Mouse (Mus musculus): ENCODE results near the gene Odf2l.

Gene Odf2l

GRCm38 (mm10) chr3:145118254-145119001, at the start of gene Odf2l:
Gene Odf2l, plus strand, starts transcription at chr3:145118588.
- DNase-seq (ENCODE audit: low read depth, low spot score), result peak; percentile 87

DNA sequence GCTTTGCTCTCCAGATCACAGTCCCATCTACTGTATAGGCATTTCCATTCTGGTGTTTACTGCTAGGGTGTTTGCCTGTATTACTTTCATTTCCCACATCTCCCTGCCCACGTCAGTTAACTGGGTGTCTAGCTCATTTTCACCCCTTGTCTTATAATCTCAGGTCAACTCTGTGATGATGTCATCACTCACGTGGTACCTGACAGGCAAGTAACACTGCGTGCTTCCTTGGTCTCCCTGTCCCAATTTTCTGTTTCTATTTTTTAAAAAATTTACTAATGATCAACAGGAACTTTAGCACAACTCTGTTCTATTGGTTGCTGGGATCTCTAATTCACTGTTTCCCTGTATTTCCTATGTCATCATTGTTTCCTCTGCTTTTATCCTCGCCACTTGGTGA, 49.4 kb upstream of the Odf2l start:
- DNase-seq (ENCODE audit: low read depth, low spot score), result no peak

- DNase-seq (ENCODE audit: low read depth, low spot score), result no peak
Observed at GRCm38 (mm10) chr3:145072339-145072738, 46.0 kb upstream of the Odf2l start.

DNA sequence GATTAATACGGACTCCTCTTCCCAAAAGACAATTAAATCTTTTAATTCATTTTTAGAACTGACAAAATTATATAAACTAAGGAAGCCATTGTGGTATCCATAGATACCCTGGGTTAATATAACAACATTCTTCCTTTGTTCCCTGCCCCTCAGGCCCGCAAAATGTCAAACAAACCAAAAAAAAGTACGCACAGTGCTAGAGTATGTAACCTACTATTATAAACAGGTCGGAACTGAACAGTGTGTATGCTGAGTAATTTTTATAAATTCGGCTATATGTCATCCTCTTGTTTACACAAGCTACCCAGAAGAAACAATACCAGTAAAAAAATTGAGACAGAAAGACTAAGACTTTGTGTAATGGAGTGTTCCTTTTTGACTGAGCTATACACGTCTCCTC, 40.0 kb upstream of the Odf2l start:
- no peak for DNase-seq (ENCODE audit: low read depth, low spot score)

DNA sequence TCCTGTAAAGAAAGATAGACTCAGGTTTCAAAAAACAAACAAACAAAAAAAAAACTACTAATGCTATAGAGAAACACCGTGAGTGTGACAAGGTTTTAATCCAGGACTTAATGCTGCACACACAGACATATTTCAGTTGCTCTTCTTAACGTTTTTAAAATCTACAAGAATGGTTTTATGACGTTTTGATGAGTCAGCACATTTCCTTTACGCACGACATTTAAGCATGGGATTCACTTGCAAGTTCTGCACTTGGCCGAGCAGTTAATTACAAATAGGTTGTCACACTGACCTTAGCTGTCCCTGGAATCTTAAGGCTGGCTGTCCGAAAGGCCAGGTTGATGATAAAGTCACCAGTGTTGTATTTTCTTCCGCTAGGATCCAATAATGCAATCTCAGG, 37.5 kb upstream of the Odf2l start:
- no peak for DNase-seq (ENCODE audit: low read depth, low spot score)

DNA sequence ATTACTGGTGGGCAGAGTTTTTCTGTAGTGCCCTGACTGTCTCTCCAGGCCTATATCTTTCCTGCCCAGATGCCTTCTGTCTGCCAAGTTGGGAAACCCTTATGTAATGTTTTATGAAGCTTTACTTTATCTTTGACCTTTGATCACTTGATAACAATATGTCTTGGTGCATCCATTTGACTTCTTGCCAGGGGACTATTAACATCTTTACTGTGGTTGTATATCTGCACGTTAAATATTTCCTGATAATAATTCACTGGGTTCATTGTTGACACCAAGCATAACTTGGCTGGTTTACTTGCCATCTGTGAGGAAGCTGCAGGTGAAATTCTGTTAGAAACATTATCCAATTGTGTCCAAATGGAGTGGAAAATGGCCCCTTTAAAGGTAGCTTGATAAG, 35.3 kb upstream of the Odf2l start:
- DNase-seq (ENCODE audit: low read depth, low spot score), result no peak

- DNase-seq (ENCODE audit: low read depth, low spot score), result no peak
Observed at GRCm38 (mm10) chr3:145086180-145086579, 32.2 kb upstream of the Odf2l start.

DNA sequence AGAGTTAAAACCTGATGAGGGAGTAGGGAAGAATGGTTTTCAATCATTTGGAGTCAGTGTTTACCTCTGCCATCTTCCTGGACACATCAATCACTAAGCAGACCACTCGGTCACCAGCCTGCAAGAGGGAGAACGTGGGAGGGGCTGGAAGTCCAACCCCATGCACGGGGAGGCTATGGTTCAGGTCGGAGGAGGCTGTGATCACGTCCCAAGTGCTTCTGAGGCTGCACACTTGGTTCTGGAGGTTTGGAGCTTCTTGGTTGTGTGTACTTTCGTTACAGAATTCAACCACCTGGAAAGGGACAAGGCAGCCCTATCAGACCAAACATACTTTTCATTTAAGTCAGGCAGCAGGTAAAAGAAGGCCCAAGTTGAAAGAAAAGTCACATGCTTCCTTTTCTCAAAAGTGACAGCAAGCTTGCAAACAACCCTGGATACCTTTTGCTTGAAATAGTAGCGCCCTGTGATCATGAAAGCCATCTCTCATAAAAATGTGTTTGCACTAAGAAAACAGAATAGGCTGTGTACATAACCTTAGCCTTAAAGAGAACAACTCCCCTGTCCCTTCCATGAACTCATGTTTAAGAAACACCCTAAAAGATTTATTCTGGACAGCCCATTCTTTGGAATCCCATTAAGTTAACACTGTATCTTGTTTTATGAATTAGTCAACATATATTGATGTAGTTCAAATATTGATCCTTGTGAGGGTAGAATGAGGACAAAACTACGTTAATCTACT, 30.4 kb upstream of the Odf2l start:
- no peak for DNase-seq (ENCODE audit: low read depth, low spot score)

GRCm38 (mm10) chr3:145099291-145099690, 19.1 kb upstream of the Odf2l start, which contains the start of gene Clca2:
Gene Clca2, minus strand, starts transcription at chr3:145099443.
- DNase-seq (ENCODE audit: low read depth, low spot score), result no peak

GRCm38 (mm10) chr3:145101891-145102555, 16.4 kb upstream of the Odf2l start:
- DNase-seq (ENCODE audit: low read depth, low spot score), result no peak

DNA sequence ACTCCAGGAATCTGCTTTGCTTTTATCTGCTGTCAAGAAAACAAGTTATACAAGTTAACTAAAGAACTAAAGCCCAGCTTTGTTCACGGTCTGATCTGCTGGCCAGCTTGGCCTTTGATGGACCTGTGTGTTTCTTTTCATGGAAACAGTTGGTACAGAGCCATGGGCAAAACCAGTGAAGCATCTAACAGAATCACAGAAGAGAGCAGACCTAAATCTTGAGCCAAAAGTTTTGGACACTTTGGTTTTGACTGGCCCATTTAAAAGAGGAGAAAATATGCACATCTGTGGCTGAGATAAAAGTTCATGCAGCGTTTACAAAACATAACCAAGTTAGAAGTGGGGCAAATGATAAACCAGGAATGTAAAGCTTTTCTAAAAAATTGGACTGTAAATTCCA, 15.1 kb upstream of the Odf2l start:
- DNase-seq (ENCODE audit: low read depth, low spot score), result no peak

- no peak for DNase-seq (ENCODE audit: low read depth, low spot score)
Observed at GRCm38 (mm10) chr3:145103770-145104169, 14.6 kb upstream of the Odf2l start.

GRCm38 (mm10) chr3:145105076-145105772, 13.2 kb upstream of the Odf2l start:
- no peak for DNase-seq (ENCODE audit: low read depth, low spot score)

DNA sequence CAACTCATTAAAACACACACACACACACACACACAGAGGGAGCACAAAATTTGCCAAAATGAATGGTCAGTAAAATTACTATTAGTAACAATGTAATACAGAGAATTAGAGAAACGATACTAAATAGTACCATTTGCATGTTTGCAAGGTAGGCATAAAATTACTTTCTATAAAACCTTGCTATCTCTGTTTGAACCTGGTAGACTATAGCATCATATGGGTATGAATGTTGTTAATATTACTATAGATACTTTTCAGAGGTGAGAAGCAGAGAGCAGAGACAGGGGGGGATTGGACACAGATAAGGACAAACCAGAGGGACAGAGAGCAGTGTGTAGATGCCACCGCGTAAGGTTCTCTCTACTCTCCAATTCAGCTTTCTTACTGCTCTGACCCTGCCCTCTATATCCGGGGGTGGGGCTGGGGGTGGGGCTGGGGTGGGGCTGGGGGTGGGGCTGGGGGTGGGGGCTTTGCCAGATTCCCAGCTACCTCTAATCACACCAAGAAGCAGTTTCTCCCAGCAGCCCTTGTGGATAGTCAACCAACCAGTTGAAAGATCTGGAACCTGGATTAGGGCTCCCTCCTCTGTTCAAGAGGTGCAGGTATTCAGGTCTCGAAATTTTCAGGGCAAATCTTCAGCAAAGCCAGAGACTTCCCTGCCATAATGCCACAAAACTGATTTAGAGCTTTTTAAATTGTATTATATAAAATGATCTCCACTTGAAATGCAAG, 12.4 kb upstream of the Odf2l start:
- DNase-seq (ENCODE audit: low read depth, low spot score), result no peak

DNA sequence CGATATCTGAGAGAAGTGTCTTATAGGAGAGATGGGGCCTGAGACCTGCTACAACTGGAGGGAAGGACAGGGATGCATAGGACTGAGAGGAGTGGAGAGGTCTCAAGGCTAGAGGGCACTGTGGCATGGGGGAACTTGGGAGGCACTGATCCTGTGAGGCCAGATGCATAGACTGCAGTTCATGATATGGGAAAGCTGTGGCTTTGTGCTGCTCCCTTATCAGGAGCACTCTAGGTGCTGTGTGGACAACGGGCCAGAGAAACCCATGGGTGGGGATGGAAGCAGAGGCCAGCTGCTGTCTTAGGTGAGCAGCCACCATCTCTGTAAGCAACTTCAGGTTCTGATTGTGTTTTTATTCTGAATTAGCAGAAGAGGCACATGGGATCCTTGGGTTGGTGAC, 3.2 kb upstream of the Odf2l start:
- DNase-seq (ENCODE audit: low read depth, low spot score), result no peak

DNA sequence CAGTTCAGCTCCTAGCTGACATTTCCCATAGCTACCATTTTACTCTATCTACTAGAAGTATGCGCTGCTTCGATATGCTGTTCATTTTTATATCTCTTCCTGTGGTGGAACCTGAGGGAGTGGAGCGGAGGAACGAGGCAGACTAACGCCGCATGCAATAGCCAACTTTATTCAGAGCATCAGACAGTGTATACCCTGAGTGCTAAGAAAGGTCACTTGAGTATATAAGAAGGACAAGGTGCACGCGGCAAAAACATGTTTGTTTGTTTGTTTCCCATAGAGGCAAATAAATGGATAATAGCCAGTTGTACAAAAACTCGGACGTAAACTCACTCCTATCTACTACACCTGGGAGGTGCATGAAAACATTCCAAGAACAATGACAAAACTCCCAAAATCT, 751 bp upstream of the Odf2l start:
- DNase-seq (ENCODE audit: low read depth, low spot score), result no peak

DNA sequence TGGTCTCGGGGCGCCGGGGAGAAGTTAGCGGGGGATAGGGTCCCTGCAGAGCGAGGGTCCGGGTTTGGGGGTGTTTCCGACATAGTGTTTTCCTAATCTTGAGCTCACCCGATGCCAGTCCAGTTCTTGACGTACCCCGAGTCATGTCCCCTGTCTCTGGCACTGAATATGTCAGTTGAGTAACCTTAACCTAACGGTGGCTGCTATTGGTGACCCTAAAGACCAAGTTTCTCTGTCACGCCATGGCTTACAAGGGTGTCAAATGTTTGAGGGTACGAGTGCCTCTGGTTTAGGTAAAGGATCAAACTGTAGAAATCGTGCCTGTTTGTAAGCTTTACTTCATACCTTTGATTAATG, 592 bp downstream of the Odf2l start:
- no peak for DNase-seq (ENCODE audit: low read depth, low spot score)

DNA sequence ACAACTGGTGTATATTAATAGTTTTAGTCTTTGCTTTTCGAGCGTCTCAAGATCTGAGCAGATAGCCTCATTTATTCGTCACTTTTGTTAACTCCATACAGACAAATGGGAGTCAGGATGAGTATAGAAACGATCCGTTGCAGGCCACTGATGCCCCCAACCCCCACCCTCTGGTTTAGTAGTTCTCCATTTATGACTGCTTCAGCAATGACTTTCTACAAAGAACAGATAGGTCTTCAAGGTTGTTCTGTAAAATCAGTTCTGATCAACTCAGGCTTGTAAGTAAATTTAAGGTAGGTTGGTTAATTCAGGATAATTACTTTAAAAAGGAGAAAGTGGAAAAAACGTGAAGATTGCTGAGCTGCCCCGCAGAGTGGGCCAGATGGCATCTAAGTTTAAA, 1.0 kb downstream of the Odf2l start:
- no peak for DNase-seq (ENCODE audit: low read depth, low spot score)

DNA sequence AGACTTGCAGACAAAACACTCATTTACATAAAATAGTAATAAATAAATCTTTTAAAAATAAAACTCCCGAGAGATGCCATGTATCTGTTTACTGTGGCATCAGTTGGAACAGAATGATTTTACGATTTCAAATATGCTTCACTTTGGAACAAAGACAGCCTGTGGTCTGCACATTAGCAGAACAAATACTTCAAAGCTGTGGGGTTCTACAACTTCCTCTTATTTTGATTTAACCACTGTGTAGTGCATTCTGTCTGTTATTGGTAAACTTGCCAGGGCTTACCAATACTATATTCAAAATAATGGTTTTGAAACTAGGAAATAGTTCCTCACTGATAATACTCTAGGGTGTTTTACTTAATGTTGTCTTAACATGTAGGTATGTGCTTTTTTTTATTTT, 8.2 kb downstream of the Odf2l start:
- no peak for DNase-seq (ENCODE audit: low read depth, low spot score)

DNA sequence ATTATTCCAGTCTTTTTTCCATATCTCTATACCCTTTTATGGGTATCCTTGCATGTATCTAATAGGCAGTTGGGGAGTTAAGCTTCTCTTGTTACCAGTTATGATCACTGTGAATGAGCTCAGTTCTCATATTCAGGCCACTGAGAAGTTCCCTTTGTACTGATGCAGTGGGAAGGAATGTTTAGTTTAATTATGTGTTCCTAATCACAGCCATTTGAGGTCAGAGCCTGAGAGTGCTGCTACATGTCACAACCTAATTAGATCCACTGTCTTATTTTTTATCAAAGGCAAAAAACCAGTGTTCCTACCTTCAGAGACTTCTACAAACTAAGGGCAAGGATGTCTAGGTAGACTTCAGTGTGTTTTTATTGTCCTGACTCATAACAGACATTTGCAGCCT, 11.0 kb downstream of the Odf2l start:
- no peak for DNase-seq (ENCODE audit: low read depth, low spot score)

DNA sequence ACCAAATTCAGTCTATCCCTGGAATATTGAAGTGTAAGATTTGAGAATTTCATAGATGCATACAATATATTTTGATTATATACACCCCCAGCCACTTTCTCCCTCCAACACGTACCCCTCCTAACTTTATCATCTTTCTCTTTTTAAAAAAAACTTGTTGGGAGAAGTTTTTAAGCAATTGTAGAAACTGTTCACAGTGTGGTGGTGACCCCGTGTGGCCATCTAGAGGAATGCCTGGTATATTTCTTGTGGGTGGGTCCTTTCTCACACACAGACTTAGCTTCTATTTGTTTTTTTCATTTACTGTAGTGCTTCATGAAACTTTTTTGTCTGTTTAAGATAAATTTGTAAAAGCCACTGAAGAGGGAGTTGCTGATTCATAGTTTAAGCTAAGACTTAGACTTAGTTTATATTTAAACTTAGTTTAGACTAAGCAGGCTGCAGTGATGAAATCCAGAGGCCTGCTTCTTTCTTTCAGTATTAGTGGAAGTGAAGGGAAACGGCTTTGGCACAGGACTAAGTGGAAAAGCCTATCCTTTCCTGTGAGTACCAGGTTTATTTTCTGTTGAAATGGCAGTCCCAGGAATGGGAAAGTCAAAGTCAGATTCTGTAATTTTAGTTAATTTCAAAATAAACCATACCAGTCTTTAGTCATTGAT, 13.0 kb downstream of the Odf2l start:
- no peak for DNase-seq (ENCODE audit: low read depth, low spot score)
